Mouse (Mus musculus): ENCODE measurements around the gene Cd247.

Gene Cd247

DNA sequence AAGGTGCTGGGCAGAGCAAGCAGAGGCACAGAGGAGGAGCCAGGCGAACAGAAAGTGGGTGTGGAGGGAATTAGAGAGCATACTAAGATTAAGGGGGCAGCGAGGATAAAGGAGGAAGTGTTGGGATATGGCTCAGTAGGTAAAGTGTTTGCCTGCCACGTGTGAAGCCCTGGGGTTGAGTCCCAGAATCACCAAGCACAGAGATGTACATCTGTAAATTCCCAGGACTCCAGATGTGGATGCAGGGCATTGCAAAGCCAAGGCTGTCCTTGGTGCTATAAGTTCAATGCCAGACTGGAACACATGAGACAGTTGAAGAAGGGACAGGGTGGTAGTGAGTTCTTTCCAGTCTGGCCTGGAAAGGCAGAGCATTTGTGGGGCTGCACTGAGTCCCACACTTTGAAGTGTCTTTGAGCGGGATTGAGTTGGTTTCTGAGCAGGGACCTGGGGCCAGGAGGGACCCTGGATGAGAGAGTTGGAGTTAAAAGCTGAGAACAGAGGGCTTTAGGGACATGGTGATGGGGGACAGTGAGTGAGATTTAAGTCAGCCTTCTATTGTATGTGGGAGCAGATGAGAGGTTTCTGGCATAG lies 64.7 kb downstream of the Cd247 start:
- no peak for DNase-seq (ENCODE audit: low spot score in 2 of 2)

DNA sequence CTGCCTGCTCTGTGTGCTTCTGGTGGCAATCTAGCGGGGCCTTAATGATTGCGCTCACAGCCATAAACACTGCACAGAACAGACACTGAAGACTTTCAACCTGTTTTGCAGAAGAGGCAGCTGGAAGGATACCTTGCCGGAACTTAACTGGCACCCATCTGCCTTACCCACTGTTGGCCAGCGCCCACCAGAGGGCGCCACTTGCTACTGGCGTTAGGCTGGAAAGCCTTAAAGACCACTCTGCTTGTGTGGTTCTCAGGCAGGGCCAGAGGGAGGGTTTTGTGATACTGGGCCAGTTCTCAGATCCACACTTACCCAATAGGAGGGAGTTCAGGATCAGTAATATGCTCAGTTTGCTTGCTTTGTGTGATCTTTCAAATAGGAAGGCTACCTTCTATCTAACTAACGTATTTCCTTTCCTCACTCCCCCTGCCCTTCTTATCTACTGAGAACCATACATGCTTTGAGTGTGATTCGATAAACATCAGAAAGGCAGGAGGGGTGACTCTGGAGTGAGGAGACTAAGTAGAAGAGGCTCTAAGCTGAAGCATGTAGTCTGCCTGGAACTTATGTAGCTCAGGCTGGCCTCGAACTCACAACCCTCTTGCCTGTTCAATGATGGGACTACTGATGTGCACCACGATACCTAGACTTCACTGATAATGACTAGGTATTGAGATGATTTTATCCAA lies 65.4 kb downstream of the Cd247 start:
- peak; percentile 57 to 71 for DNase-seq (ENCODE audit: low spot score in 2 of 2)

- DNase-seq (ENCODE audit: low spot score in 2 of 2), result no peak
Measured at GRCm38 (mm10) chr1:165855759-165856545, 67.5 kb downstream of the Cd247 start.

GRCm38 (mm10) chr1:165857279-165857678 lies 68.8 kb downstream of the Cd247 start:
- no peak for DNase-seq (ENCODE audit: low spot score in 2 of 2)

DNA sequence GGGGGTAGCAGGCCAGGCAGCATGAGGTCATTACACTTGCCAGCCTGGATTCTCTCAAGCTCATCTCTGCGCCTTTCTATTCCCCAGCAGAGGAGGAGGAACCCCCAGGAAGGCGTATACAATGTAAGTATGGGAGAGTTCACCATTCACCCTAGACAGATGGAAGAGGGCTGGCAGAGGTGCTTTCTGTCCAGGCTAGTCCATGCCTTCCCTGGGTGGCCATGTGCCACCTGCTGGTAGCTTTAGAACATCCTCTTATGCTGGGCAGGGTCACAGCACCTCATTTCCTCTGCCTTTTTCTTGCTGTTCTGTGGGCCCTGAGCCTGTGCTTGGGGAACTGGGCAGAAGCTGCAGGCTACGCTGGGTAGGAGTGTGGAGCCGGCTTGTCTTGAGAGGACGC lies 69.9 kb downstream of the Cd247 start:
- DNase-seq (ENCODE audit: low spot score in 2 of 2), result peak in 1 of 2 experiments; percentile 36

GRCm38 (mm10) chr1:165860373-165861234 lies 72.1 kb downstream of the Cd247 start:
- DNase-seq (ENCODE audit: low spot score in 2 of 2), result no peak

GRCm38 (mm10) chr1:165861235-165861609 lies 72.7 kb downstream of the Cd247 start:
- DNase-seq (ENCODE audit: low spot score in 2 of 2), result no peak

DNA sequence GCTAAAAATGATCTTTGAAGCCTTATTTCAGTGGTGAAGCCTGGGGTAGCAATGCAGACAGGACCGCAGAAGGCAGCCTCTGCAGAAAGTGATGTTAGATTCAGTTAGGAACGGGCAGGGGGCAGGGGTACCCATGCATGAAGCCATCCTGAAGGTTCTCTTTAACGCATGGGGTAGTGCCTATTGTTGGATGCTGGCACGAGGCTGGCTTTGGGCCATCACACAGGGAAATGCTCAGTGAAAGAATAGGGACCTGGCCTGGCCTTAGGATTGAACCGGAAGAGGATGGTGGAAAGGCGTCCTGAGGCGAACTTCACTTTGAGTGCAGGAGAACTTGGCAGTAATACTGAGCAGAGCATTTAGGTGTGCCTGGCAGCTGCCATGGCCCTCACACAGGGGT lies 73.6 kb downstream of the Cd247 start:
- no peak for DNase-seq (ENCODE audit: low spot score in 2 of 2)

GRCm38 (mm10) chr1:165864864-165865795 lies 76.6 kb downstream of the Cd247 start:
- DNase-seq (ENCODE audit: low spot score in 2 of 2), result no peak

DNA sequence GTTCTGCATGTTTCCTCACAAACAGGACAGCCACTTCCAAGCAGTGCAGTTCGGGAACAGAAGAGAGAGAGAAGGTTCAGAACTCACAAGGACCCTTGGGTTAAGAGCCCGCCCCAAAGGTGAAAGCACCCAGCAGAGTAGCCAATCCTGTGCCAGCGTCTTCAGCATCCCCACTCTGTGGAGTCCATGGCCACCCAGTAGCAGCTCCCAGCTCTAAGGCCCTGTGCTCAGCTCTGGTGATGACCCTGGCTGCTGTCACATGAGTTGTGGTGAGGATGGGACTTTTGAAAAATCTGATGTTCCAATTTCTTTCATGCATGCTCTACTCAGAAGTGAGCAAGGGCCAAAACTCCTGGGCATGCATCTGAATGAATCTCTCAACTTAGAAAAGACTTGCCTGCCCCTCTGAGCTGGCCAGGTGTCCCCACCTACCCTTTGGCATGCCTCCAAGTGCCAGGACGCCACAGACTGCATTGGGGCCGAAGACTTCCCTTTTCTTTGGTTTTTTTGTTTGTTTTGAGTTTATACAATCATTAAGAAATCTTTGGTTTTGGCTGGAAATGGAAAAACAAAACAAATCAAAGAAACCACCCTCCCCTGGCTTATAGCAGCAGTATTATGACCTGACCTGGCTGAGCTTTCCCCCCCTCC lies 78.3 kb downstream of the Cd247 start:
- peak in 1 of 2 experiments; percentile 0 for DNase-seq (ENCODE audit: low spot score in 2 of 2)

DNA sequence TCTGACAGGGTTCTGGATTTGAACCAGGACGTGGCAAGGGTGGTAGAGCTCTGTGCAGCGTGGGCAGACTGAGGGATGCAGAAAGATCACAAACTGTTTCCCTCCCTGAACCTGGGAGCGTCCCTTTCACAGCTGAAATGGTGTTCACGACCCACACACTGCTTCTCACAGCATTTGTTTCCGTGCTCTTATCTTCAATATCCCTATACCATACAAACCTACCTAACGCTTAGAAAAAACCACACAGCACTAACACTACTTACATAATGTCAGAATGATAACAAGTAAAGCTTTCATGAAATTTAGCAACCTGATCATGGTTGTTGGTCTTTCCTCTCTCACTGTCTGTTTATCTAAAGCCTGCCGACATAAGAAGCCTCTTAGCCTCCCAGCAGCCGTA lies 80.2 kb downstream of the Cd247 start:
- DNase-seq (ENCODE audit: low spot score in 2 of 2), result no peak

- no peak for DNase-seq (ENCODE audit: low spot score in 2 of 2)
Measured at GRCm38 (mm10) chr1:165874645-165875044, 86.2 kb downstream of the Cd247 start.

GRCm38 (mm10) chr1:165875520-165876284 lies 87.2 kb downstream of the Cd247 start:
- DNase-seq (ENCODE audit: low spot score in 2 of 2), result no peak

- DNase-seq (ENCODE audit: low spot score in 2 of 2), result no peak
Measured at GRCm38 (mm10) chr1:165878751-165879150, 90.3 kb downstream of the Cd247 start.

GRCm38 (mm10) chr1:165882146-165882900 lies 93.8 kb downstream of the Cd247 start:
- no peak for DNase-seq (ENCODE audit: low spot score in 2 of 2)

GRCm38 (mm10) chr1:165891686-165892085 lies 103.2 kb downstream of the Cd247 start:
- DNase-seq (ENCODE audit: low spot score in 2 of 2), result no peak

DNA sequence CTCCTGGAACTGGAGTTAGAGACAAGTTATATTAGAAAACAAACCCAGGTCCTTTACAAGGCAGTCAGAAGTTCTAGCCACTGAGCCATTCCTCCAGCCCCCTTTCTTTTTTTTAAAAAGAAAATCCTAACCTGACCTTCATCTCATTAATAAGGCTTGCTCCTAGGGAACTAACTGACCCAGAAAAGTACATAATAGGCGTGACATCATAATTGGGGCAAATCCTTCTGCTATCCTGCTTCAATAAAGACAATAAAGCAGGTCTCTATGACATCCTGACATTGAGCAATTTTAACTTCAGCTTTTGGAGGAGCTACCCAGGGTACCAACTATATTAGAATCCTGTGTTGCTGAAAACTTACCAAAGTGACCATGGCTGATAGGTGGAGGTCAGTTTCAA lies 115.1 kb downstream of the Cd247 start:
- DNase-seq (ENCODE audit: low spot score in 2 of 2), result no peak

DNA sequence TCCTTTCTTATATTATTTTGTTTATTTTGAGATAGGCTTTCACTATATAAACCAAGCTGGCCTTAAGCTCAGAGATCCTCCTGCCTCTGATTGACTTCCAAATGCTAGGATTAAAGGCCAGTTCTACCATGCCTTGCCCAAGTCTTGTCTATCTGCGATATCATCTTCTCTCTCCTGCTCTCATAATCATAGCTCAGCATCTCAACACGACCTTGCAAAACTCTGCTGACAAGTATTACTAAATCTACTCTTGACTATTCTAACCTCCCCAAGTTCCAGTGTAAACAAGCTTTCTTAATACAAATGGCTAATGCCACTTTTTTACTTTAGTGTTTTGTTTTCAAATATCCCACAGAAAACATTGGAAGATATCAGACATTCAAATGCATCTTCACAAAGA lies 119.7 kb downstream of the Cd247 start:
- no peak for DNase-seq (ENCODE audit: low spot score in 2 of 2)

- DNase-seq (ENCODE audit: low spot score in 2 of 2), result no peak
Measured at GRCm38 (mm10) chr1:165908806-165909205, 120.3 kb downstream of the Cd247 start.
